Mouse (Mus musculus) myocyte (in vitro differentiated cells): Measurements from ENCODE around the gene Klhdc10. TPM values are rescaled to one million over a fixed set of nuclear protein-coding genes. Genes with fewer than 3 reads are reported as not detected.

ENCODE experiments used
- H3K27me3 ChIP-seq: one replicate; pipeline ENCODE4 v1.6.1; 2011; ENCODE audit not compliant: control insufficient read depth, insufficient read depth, insufficient read length
- H3K36me3 ChIP-seq: one replicate; pipeline ENCODE4 v1.6.1; 2011; ENCODE audit not compliant: control insufficient read depth, insufficient read depth
- H3K4me2 ChIP-seq: one replicate; pipeline ENCODE4 v1.6.1; 2011; ENCODE audit warnings: low read depth, control low read depth
- H3K4me3 ChIP-seq: one replicate; pipeline ENCODE4 v1.5.1; 2011; ENCODE audit warnings: mild to moderate bottlenecking, control low read depth, moderate library complexity
- H3K79me2 ChIP-seq: one replicate; pipeline ENCODE4 v1.6.1; 2011; ENCODE audit not compliant: control insufficient read depth, insufficient read depth
- H3ac ChIP-seq: one replicate; pipeline ENCODE4 v1.6.1; 2011; ENCODE audit not compliant: control insufficient read depth, insufficient read length
- CEBPB ChIP-seq: IDR thresholded peaks from 2 replicates; pipeline ENCODE4 v1.6.1; 2011; ENCODE audit warnings: mild to moderate bottlenecking, moderate library complexity; ENCODE audit not compliant: poor library complexity, insufficient read depth, severe bottlenecking
- E2F4 ChIP-seq: IDR thresholded peaks from one replicate; pipeline ENCODE4 v1.6.1; 2011; ENCODE audit warnings: mild to moderate bottlenecking, control low read depth, moderate library complexity; ENCODE audit not compliant: insufficient read depth
- MAX ChIP-seq: IDR thresholded peaks from one replicate; pipeline ENCODE4 v1.6.1; 2011; ENCODE audit warnings: low read depth, mild to moderate bottlenecking, control low read depth
- MYOD1 ChIP-seq, 3 experiments: IDR thresholded peaks; one replicate each; pipeline ENCODE4 v1.6.1; 2011; ENCODE audit warnings: control low read depth in 2 of 3, low read depth in 2 of 3, mild to moderate bottlenecking in 2 of 3, moderate library complexity in 1 of 3; ENCODE audit not compliant: insufficient read length in 2 of 3, control insufficient read depth in 1 of 3
- MYOG ChIP-seq, 3 experiments: IDR thresholded peaks; one replicate each; pipeline ENCODE4 v1.6.1; 2011; ENCODE audit warnings: control low read depth in 2 of 3, low read depth in 2 of 3, mild to moderate bottlenecking in 2 of 3; ENCODE audit not compliant: insufficient read length in 2 of 3, control insufficient read depth in 1 of 3, insufficient read depth in 1 of 3
- POLR2A ChIP-seq: IDR thresholded peaks from one replicate; pipeline ENCODE4 v1.6.1; 2011; ENCODE audit warnings: low read depth, mild to moderate bottlenecking, control low read depth, moderate library complexity; ENCODE audit not compliant: insufficient read length
- POLR2AphosphoS2 ChIP-seq: IDR thresholded peaks from one replicate; pipeline ENCODE4 v1.6.1; 2011; ENCODE audit warnings: low read depth, control low read depth; ENCODE audit not compliant: insufficient read length
- REST ChIP-seq: IDR thresholded peaks from one replicate; pipeline ENCODE4 v1.6.1; 2011; ENCODE audit warnings: mild to moderate bottlenecking, control low read depth, moderate library complexity; ENCODE audit not compliant: insufficient read depth, insufficient read length
- SRF ChIP-seq: IDR thresholded peaks from one replicate; pipeline ENCODE4 v1.6.1; 2011; ENCODE audit warnings: low read depth; ENCODE audit not compliant: control insufficient read depth, insufficient read length
- TCF12 ChIP-seq: IDR thresholded peaks from one replicate; pipeline ENCODE4 v1.6.1; 2011; ENCODE audit warnings: mild to moderate bottlenecking, control low read depth; ENCODE audit not compliant: poor library complexity, insufficient read depth, severe bottlenecking
- TCF3 ChIP-seq: IDR thresholded peaks from one replicate; pipeline ENCODE4 v1.6.1; 2011; ENCODE audit warnings: low read depth, control low read depth; ENCODE audit not compliant: insufficient read length
- USF1 ChIP-seq: IDR thresholded peaks from one replicate; pipeline ENCODE4 v1.6.1; 2011; ENCODE audit warnings: low read depth, mild to moderate bottlenecking, control low read depth, moderate library complexity
- polyA plus RNA-seq: library from polyadenylated mRNA; unstranded; fragments of >200 nt; fragmentation: generic; extraction: Trizol; gene quantifications from one replicate; pipeline ENCODE4 v1.2.1, GENCODE M21; 2012; ENCODE audit warnings: missing spikeins

The Klhdc10 gene
- polyA plus RNA-seq, 1 experiment: 49.1 TPM

DNA sequence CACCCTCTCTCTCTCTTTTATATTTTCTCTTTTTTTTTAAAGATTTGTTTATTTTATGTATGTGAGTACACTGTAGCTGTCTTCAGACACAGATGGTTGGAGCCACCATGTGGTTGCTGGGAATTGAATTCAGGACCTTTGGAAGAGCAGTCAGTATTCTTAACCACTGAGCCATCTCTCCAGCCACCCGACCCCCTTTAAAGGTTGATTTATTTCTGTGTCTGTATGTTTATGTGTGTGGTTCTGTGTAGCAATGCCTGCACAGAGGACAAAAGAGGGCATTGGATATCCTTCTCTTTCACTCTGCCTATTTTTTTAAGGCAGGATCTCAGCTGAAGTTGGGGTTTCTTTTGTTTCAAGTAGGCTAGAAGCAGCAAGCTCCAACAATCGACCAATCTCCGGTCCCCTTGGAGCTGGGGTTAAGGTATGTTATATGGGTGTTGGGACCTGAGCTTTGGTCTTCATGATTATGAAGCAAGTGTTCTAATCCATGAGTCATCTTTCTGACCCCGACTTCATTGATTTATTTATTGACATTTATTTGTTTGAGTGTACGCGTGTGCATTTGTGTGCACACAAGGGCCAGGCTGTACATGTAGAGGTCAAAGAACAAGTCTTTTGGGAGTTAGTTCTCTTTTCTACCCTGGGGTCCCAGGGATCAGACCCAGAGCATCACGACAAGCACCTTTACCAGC, 7.9 kb downstream of the Klhdc10 start:
- Histone ChIP-seq H3K79me2 (peaks cover 94% of the 10 kb centered on the region), H3K36me3 (no peaks in the 10 kb centered on the region), H3K4me2 (no peak overlapping the region), H3K4me3 (no peak overlapping the region), H3ac (no peak overlapping the region), H3K27me3 (no peaks in the 10 kb centered on the region)
- no peak for TF ChIP-seq POLR2AphosphoS2
- no peak for TF ChIP-seq MAX
- TF ChIP-seq MYOG (IDR thresholded peaks at IDR 0.05; ENCODE audit: control insufficient read depth in 1 of 3, insufficient read depth in 1 of 3, insufficient read length in 2 of 3, low read depth in 2 of 3): no peak
- no peak for TF ChIP-seq TCF12
- no peak for TF ChIP-seq USF1
- no peak for TF ChIP-seq POLR2A
- TF ChIP-seq E2F4: no peak
- no peak for TF ChIP-seq REST
- no peak for TF ChIP-seq SRF

GRCm38 (mm10) chr6:30411311-30411710, 9.6 kb downstream of the Klhdc10 start:
- no peaks in the 10 kb centered on the region for H3K36me3 ChIP-seq
- TF ChIP-seq CEBPB: no peak
- no peak for TF ChIP-seq USF1
- TF ChIP-seq MYOD1 (IDR thresholded peaks at IDR 0.05; ENCODE audit: control insufficient read depth in 1 of 3, insufficient read length in 2 of 3, low read depth in 2 of 3): no peak
- TF ChIP-seq TCF12: no peak

DNA sequence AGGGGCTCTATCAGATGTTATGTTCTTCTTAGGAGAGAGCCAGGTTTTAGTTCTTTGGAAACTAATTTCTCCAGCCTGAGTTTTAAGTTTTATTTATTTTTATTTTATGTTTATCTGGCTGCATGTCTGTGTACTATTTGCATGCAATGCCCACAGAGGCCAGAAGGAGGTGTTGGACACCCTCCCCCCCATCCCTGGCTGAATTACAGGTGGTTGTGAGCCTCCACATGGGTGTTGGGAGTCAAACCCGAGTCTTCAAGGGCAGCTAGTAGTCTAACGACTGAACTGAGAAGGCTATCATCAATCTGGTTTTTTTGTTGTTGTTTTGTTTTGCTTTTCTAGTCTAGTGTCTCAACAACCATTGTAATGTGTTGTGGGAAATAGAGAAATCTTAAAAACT, 14.5 kb downstream of the Klhdc10 start:
- Histone ChIP-seq H3K36me3 (no peaks in the 10 kb centered on the region), H3ac (no peak overlapping the region), H3K79me2 (peaks cover 41% of the 10 kb centered on the region), H3K4me3 (no peak overlapping the region), H3K27me3 (no peaks in the 10 kb centered on the region), H3K4me2 (no peak overlapping the region)
- TF ChIP-seq MYOG (IDR thresholded peaks at IDR 0.05; ENCODE audit: control insufficient read depth in 1 of 3, insufficient read depth in 1 of 3, insufficient read length in 2 of 3, low read depth in 2 of 3) (no peak), MAX (no peak), CEBPB (no peak), POLR2AphosphoS2 (no peak), TCF3 (no peak), SRF (no peak), TCF12 (no peak), MYOD1 (IDR thresholded peaks at IDR 0.05; ENCODE audit: control insufficient read depth in 1 of 3, insufficient read length in 2 of 3, low read depth in 2 of 3) (no peak), USF1 (no peak), POLR2A (no peak), E2F4 (no peak), REST (no peak)

More at GRCm38 (mm10) chr6:30411311-30411710, 9.6 kb downstream of the Klhdc10 start:
- Histone ChIP-seq H3K79me2 (peaks cover 80% of the 10 kb centered on the region), H3K27me3 (no peaks in the 10 kb centered on the region), H3ac (no peak overlapping the region), H3K4me3 (no peak overlapping the region), H3K4me2 (no peak overlapping the region)

- Histone ChIP-seq H3K4me2 (no peak overlapping the region), H3K4me3 (no peak overlapping the region), H3K36me3 (no peaks in the 10 kb centered on the region), H3ac (no peak overlapping the region), H3K27me3 (no peaks in the 10 kb centered on the region), H3K79me2 (peaks cover 35% of the 10 kb centered on the region)
- TF ChIP-seq USF1 (no peak), CEBPB (no peak)
Observed at GRCm38 (mm10) chr6:30416801-30417200, 15.1 kb downstream of the Klhdc10 start.

- TF ChIP-seq POLR2AphosphoS2: no peak
- no peak for TF ChIP-seq REST
- no peak for TF ChIP-seq POLR2A
- H3K79me2 ChIP-seq: peaks cover 5% of the 10 kb centered on the region
- no peaks in the 10 kb centered on the region for H3K27me3 ChIP-seq
- H3K36me3 ChIP-seq: no peaks in the 10 kb centered on the region
- H3K4me2 ChIP-seq: no peak overlapping the region
- H3ac ChIP-seq: no peak overlapping the region
- H3K4me3 ChIP-seq: no peak overlapping the region
Observed at GRCm38 (mm10) chr6:30432461-30433192, 31.0 kb downstream of the Klhdc10 start.
